Mouse (Mus musculus): ENCODE measurements around the gene Fmo1. TPM values are rescaled to one million over a fixed set of nuclear protein-coding genes. Genes with fewer than 3 reads are reported as not detected.
A peak's percentile ranks its signal among the peaks of the same experiment; 100 is the strongest.

Fmo1 gene
- polyA plus RNA-seq, 2 experiments: 35.0 to 46.7 TPM

- H3K36me3 ChIP-seq (ENCODE audit: control insufficient read depth, insufficient read depth, low read length): no peaks in the 10 kb centered on the region
- H3K27ac ChIP-seq (replicated peaks; ENCODE audit: low read depth, low read length): no peak overlapping the region
- 87% methylated on average over 11 of the region's 11 CpGs for WGBS
- no peak overlapping the region for H3K4me3 ChIP-seq (replicated peaks; ENCODE audit: low read length)
- H3K9me3 ChIP-seq (ENCODE audit: control insufficient read depth, low read length): no peaks in the 10 kb centered on the region
- no peak overlapping the region for H3K4me2 ChIP-seq (replicated peaks; ENCODE audit: low read depth, low read length, severe bottlenecking)
- no peaks in the 10 kb centered on the region for H3K4me1 ChIP-seq (ENCODE audit: control insufficient read depth, insufficient read depth, low read length)
- TF ChIP-seq POLR2A (IDR thresholded peaks at IDR 0.05; ENCODE audit: borderline replicate concordance, extremely low read depth, insufficient read depth, insufficient read length): no peak
- ATAC-seq (ENCODE audit: low FRiP score, low read depth): no peak
- H3K9ac ChIP-seq (ENCODE audit: low read depth, low read length, severe bottlenecking): no peak overlapping the region
- DNase-seq (ENCODE audit: low spot score): no peak
- H3K27me3 ChIP-seq (ENCODE audit: control insufficient read depth, insufficient read depth, low read length): no peaks in the 10 kb centered on the region
Measured at GRCm38 (mm10) chr1:162886138-162886816, 19.9 kb upstream of the Fmo1 start.

DNA sequence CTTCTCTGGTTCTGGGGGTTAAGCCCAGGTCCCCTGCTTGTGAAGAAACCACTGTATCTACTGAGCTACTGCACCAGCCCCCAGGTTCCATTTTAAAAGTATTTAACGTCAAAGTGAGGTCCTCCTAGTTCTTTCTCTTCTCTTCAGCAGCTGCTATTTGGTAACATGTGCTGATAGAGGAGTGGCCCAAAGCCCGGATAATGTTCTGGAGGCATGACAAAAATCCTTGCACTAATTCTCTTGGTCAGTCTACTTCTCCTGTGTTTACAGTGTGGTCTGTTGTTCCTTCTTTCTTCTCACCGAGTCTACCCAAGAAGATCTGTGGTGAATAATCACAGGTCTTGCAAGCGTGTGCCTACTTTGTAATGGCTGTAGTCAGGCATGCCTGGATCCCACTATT lies 16.3 kb upstream of the Fmo1 start:
- Histone ChIP-seq H3K4me3 (replicated peaks; ENCODE audit: low read length) (no peak overlapping the region), H3K4me2 (replicated peaks; ENCODE audit: low read depth, low read length, severe bottlenecking) (no peak overlapping the region), H3K4me1 (ENCODE audit: control insufficient read depth, insufficient read depth, low read length) (no peaks in the 10 kb centered on the region), H3K27ac (replicated peaks; ENCODE audit: low read depth, low read length) (no peak overlapping the region), H3K36me3 (ENCODE audit: control insufficient read depth, insufficient read depth, low read length) (no peaks in the 10 kb centered on the region), H3K9ac (ENCODE audit: low read depth, low read length, severe bottlenecking) (no peak overlapping the region), H3K27me3 (ENCODE audit: control insufficient read depth, insufficient read depth, low read length) (no peaks in the 10 kb centered on the region), H3K9me3 (ENCODE audit: control insufficient read depth, low read length) (no peaks in the 10 kb centered on the region)
- 72% methylated on average over 4 of the region's 4 CpGs for WGBS
- no peak for TF ChIP-seq POLR2A (IDR thresholded peaks at IDR 0.05; ENCODE audit: borderline replicate concordance, extremely low read depth, insufficient read depth, insufficient read length)
- ATAC-seq (ENCODE audit: low FRiP score, low read depth): no peak
- no peak for DNase-seq (ENCODE audit: low spot score)

GRCm38 (mm10) chr1:162879595-162880369 lies 13.4 kb upstream of the Fmo1 start:
- Histone ChIP-seq H3K27ac (replicated peaks; ENCODE audit: low read depth, low read length) (no peak overlapping the region), H3K4me3 (replicated peaks; ENCODE audit: low read length) (no peak overlapping the region), H3K36me3 (ENCODE audit: control insufficient read depth, insufficient read depth, low read length) (no peaks in the 10 kb centered on the region), H3K9me3 (ENCODE audit: control insufficient read depth, low read length) (no peaks in the 10 kb centered on the region), H3K4me2 (replicated peaks; ENCODE audit: low read depth, low read length, severe bottlenecking) (no peak overlapping the region), H3K9ac (ENCODE audit: low read depth, low read length, severe bottlenecking) (no peak overlapping the region), H3K27me3 (ENCODE audit: control insufficient read depth, insufficient read depth, low read length) (no peaks in the 10 kb centered on the region), H3K4me1 (ENCODE audit: control insufficient read depth, insufficient read depth, low read length) (0 out of 2 replicates have a peak, but pooled peaks cover 4% of the 10 kb centered on the region)
- no peak for ATAC-seq (ENCODE audit: low FRiP score, low read depth)
- WGBS: 63% methylated on average over 11 of the region's 11 CpGs
- TF ChIP-seq POLR2A (IDR thresholded peaks at IDR 0.05; ENCODE audit: borderline replicate concordance, extremely low read depth, insufficient read depth, insufficient read length): no peak
- DNase-seq (ENCODE audit: low spot score): no peak

DNA sequence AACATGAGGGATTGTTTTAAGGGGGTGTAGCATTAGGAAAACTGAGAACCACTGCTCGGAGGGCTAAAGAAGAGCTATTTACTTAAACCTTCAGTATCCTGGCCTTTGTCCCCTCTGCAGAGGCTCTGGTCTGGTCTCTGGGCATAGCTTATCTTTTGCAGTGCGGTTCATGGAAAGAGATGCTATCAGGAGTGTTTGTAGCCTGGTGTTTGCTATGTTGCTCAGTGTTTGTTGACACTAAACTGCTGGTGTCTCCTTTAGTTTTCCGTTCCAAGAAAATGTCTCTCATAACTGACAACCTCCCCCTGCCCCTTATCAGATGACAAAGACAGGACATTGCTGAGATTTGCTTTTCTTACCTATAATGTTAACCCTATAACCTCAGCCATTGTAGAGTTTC lies 8.7 kb upstream of the Fmo1 start:
- Histone ChIP-seq H3K4me3 (replicated peaks; ENCODE audit: low read length) (no peak overlapping the region), H3K9ac (ENCODE audit: low read depth, low read length, severe bottlenecking) (no peak overlapping the region), H3K27me3 (ENCODE audit: control insufficient read depth, insufficient read depth, low read length) (no peaks in the 10 kb centered on the region), H3K9me3 (ENCODE audit: control insufficient read depth, low read length) (no peaks in the 10 kb centered on the region), H3K27ac (replicated peaks; ENCODE audit: low read depth, low read length) (no peak overlapping the region), H3K36me3 (ENCODE audit: control insufficient read depth, insufficient read depth, low read length) (no peaks in the 10 kb centered on the region), H3K4me1 (ENCODE audit: control insufficient read depth, insufficient read depth, low read length) (peaks cover 23% of the 10 kb centered on the region), H3K4me2 (replicated peaks; ENCODE audit: low read depth, low read length, severe bottlenecking) (no peak overlapping the region)
- DNase-seq (ENCODE audit: low spot score): no peak
- ATAC-seq (ENCODE audit: low FRiP score, low read depth): no peak
- 72% methylated on average over 3 of the region's 3 CpGs for WGBS
- TF ChIP-seq POLR2A (IDR thresholded peaks at IDR 0.05; ENCODE audit: borderline replicate concordance, extremely low read depth, insufficient read depth, insufficient read length): no peak

DNA sequence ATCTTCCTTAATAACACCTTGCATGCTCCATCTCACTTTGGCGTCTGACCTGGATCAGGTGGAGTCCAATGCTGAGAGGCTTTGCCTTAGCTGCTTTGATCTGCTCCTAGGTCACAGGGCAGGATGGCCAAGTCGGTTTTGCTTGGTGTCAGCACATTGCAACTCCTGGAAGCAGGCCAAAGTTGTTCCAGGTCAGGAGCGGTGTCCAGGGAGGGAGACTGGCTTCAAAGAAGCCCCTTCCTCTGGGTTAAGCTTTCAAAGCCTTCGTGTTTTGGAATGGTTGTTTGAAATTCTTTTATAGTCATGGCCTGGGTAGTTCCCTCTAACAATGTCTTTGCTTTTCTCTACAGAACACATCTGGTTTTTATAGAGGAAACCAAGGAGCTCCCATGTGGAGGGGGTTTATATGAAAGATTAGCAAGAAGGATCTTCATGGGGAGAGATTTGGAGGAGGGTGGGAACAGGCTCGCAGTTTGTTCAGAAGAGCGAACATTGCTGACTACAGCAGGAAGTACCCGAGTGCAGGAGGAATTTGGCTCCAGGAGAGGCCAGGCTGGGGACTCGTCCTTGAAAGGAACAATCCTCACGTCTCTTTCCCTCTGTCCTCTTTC lies 5.4 kb upstream of the Fmo1 start:
- ATAC-seq (ENCODE audit: low FRiP score, low read depth) (peak; percentile 86), DNase-seq (ENCODE audit: low spot score) (peak; percentile 81)
- Histone ChIP-seq H3K9ac (ENCODE audit: low read depth, low read length, severe bottlenecking) (no peak overlapping the region; the same call in 1 of the 2 replicates), H3K4me2 (replicated peaks; ENCODE audit: low read depth, low read length, severe bottlenecking) (peak overlapping the region; percentile 27), H3K27me3 (ENCODE audit: control insufficient read depth, insufficient read depth, low read length) (no peaks in the 10 kb centered on the region), H3K27ac (replicated peaks; ENCODE audit: low read depth, low read length) (peak overlapping the region; percentile 80), H3K4me3 (replicated peaks; ENCODE audit: low read length) (no peak overlapping the region), H3K4me1 (ENCODE audit: control insufficient read depth, insufficient read depth, low read length) (peaks cover 26% of the 10 kb centered on the region), H3K36me3 (ENCODE audit: control insufficient read depth, insufficient read depth, low read length) (no peaks in the 10 kb centered on the region), H3K9me3 (ENCODE audit: control insufficient read depth, low read length) (peaks cover 8% of the 10 kb centered on the region; the same call in 1 of the 2 replicates)
- no peak for TF ChIP-seq POLR2A (IDR thresholded peaks at IDR 0.05; ENCODE audit: borderline replicate concordance, extremely low read depth, insufficient read depth, insufficient read length)
- 10% methylated on average over 9 of the region's 9 CpGs for WGBS
